Mouse (Mus musculus) stomach, postnatal 0 days (tissue): ENCODE results near the gene Dnajc17. TPM values are rescaled to one million over a fixed set of nuclear protein-coding genes. Genes with fewer than 3 reads are reported as not detected.

Source experiments
- ATAC-seq: fragments of 200-750 bp; cut with Nextera tagmentation; 2 replicates; pipeline ENCODE4 v1.8.0; 2017; ENCODE audit not compliant: low FRiP score, low TSS enrichment
- DNase-seq: peaks from one replicate; pipeline ENCODE4 v3.0.0-alpha.2; 2016; ENCODE audit warnings: low spot score
- H3K27ac ChIP-seq: fragments of 300-500 bp; sonication (generic); replicated peaks from 2 replicates; pipeline ENCODE4 v1.5.1; 2014; ENCODE audit warnings: mild to moderate bottlenecking, control low read depth
- H3K27me3 ChIP-seq: fragments of 300-500 bp; sonication (generic); 2 replicates; pipeline ENCODE4 v1.6.1; 2014; ENCODE audit warnings: low read length; ENCODE audit not compliant: control insufficient read depth, insufficient read depth
- H3K36me3 ChIP-seq: fragments of 300-500 bp; sonication (generic); 2 replicates; pipeline ENCODE4 v1.6.1; 2014; ENCODE audit warnings: low read length, mixed read lengths; ENCODE audit not compliant: control insufficient read depth, insufficient read depth
- H3K4me1 ChIP-seq: fragments of 300-500 bp; sonication (generic); replicated peaks from 2 replicates; pipeline ENCODE4 v1.6.1; 2014; ENCODE audit warnings: antibody characterized with exemption; ENCODE audit not compliant: control insufficient read depth, insufficient read depth
- H3K4me2 ChIP-seq: fragments of 300-500 bp; sonication (generic); replicated peaks from 2 replicates; pipeline ENCODE4 v1.6.1; 2014; ENCODE audit warnings: low read depth, mild to moderate bottlenecking, control low read depth, moderate library complexity
- H3K4me3 ChIP-seq: fragments of 300-500 bp; sonication (generic); 2 replicates; pipeline ENCODE4 v1.5.1; 2014; ENCODE audit warnings: low read depth, low read length, control low read depth
- H3K9ac ChIP-seq: fragments of 300-500 bp; sonication (generic); 2 replicates; pipeline ENCODE4 v1.6.1; 2014; ENCODE audit warnings: mild to moderate bottlenecking, low read length, control low read depth, mixed read lengths
- H3K9me3 ChIP-seq: fragments of 300-500 bp; sonication (generic); 2 replicates; pipeline ENCODE4 v1.6.1; 2016; ENCODE audit warnings: low read length; ENCODE audit not compliant: control insufficient read depth
- CTCF ChIP-seq: IDR thresholded peaks from 2 replicates; pipeline ENCODE4 v1.5.1; 2016; ENCODE audit warnings: antibody characterized with exemption, low read depth, mild to moderate bottlenecking, moderate library complexity
- EP300 ChIP-seq: optimal IDR thresholded peaks from 2 replicates; pipeline ENCODE3; 2016; ENCODE audit warnings: antibody characterized with exemption
- WGBS: fragments of 180-500 bp; shearing (Covaris S2); extraction: QIAGEN DNeasy Blood & Tissue Kit; methylation state at CpG from one replicate; pipeline ENCODE4 v1.1.7; 2014; 5-methylcytosine and 5-hydroxymethylcytosine counted together
- polyA plus RNA-seq: library from polyadenylated mRNA; unstranded; fragments of >200 nt; fragmentation: Nextera tagmentation; extraction: Ambion mirVana; gene quantifications from 2 replicates; pipeline ENCODE4 v1.2.1, GENCODE M21; 2015

Gene Dnajc17
- polyA plus RNA-seq, 1 experiment from 2014 or later = 12.5 TPM

- H3K4me2 ChIP-seq = peak overlapping the region; percentile 69
- DNase-seq = no peak
These were observed 29.3 kb upstream of the Dnajc17 start for GRCm38 (mm10) chr2:119237871-119238220.

GRCm38 (mm10) chr2:119237210-119237870, 28.7 kb upstream of the Dnajc17 start, which contains the start of gene Spint1:
Gene Spint1 (plus strand): TSS chr2:119237362.
- DNase-seq (peak; percentile 91), ATAC-seq (peak; percentile 83)
- Histone ChIP-seq H3K27ac (peak within 1 kb of the TSS; percentile 93), H3K27me3 (peaks cover 3% of the 10 kb centered on the region; the same call in 1 of the 2 replicates), H3K9ac (peak within 1 kb of the TSS; percentile 76), H3K4me2 (peak within 1 kb of the TSS; percentile 69), H3K36me3 (no peaks in the 10 kb centered on the region), H3K9me3 (no peaks in the 10 kb centered on the region), H3K4me1 (no peaks in the 10 kb centered on the region), H3K4me3 (peak within 1 kb of the TSS; percentile 56)
- TF ChIP-seq EP300 = peak; percentile 14
- TF ChIP-seq CTCF = no peak
- WGBS = under 1% methylated on average over 73 of the region's 73 CpGs

More at GRCm38 (mm10) chr2:119237871-119238220, 29.3 kb upstream of the Dnajc17 start:
- H3K4me3 ChIP-seq = peak overlapping the region; percentile 56
- peaks cover 3% of the 10 kb centered on the region; the same call in 1 of the 2 replicates for H3K27me3 ChIP-seq
- ATAC-seq = peak; percentile 1; the same call in 1 of the 2 replicates
- no peaks in the 10 kb centered on the region for H3K4me1 ChIP-seq
- peak overlapping the region; percentile 76 for H3K9ac ChIP-seq
- H3K9me3 ChIP-seq = no peaks in the 10 kb centered on the region
- H3K27ac ChIP-seq = peak overlapping the region; percentile 93
- H3K36me3 ChIP-seq = no peaks in the 10 kb centered on the region
- no peak for TF ChIP-seq EP300
- TF ChIP-seq CTCF = no peak
- whole genome bisulfite sequencing = 3% methylated on average over 31 of the region's 31 CpGs

GRCm38 (mm10) chr2:119236682-119237209, 28.2 kb upstream of the Dnajc17 start:
- Histone ChIP-seq H3K9me3 (no peaks in the 10 kb centered on the region), H3K27ac (peak overlapping the region; percentile 93), H3K36me3 (no peaks in the 10 kb centered on the region), H3K9ac (peak overlapping the region; percentile 76), H3K4me2 (peak overlapping the region; percentile 69), H3K27me3 (peaks cover 3% of the 10 kb centered on the region; the same call in 1 of the 2 replicates), H3K4me1 (no peaks in the 10 kb centered on the region), H3K4me3 (peak overlapping the region; percentile 56)
- TF ChIP-seq CTCF (no peak), EP300 (peak; percentile 69)
- DNase-seq (no peak), ATAC-seq (no peak)
- 11% methylated on average over 25 of the region's 25 CpGs for WGBS

GRCm38 (mm10) chr2:119229775-119230704, 21.4 kb upstream of the Dnajc17 start, which contains the start of gene Ppp1r14d:
Gene Ppp1r14d (minus strand): TSS chr2:119229906.
- Histone ChIP-seq H3K9me3 (no peaks in the 10 kb centered on the region), H3K4me2 (no peak within 1 kb of the TSS), H3K27me3 (no peaks in the 10 kb centered on the region), H3K4me1 (no peaks in the 10 kb centered on the region), H3K36me3 (no peaks in the 10 kb centered on the region), H3K4me3 (no peak within 1 kb of the TSS), H3K27ac (no peak within 1 kb of the TSS), H3K9ac (no peak within 1 kb of the TSS)
- ATAC-seq = no peak
- WGBS = 66% methylated on average over 6 of the region's 6 CpGs
- no peak for TF ChIP-seq EP300
- TF ChIP-seq CTCF = no peak
- DNase-seq = no peak

- H3K4me1 ChIP-seq = no peaks in the 10 kb centered on the region
- no peak for TF ChIP-seq EP300
- TF ChIP-seq CTCF = no peak
- 0% methylated on average over 13 of the region's 13 CpGs for WGBS
- H3K9ac ChIP-seq = peak overlapping the region; percentile 60
- peak overlapping the region; percentile 19; the same call in 1 of the 2 replicates for H3K27ac ChIP-seq
- DNase-seq (no peak), ATAC-seq (no peak)
- H3K4me3 ChIP-seq = peak overlapping the region; percentile 58
- peak overlapping the region; percentile 70 for H3K4me2 ChIP-seq
- no peaks in the 10 kb centered on the region for H3K27me3 ChIP-seq
- H3K36me3 ChIP-seq = peaks cover 10% of the 10 kb centered on the region
- no peaks in the 10 kb centered on the region for H3K9me3 ChIP-seq
These were observed 547 bp upstream of the Dnajc17 start for GRCm38 (mm10) chr2:119209176-119209507.
